Mouse (Mus musculus): ENCODE data around the gene Olfr1045. TPM values are rescaled to one million over a fixed set of nuclear protein-coding genes. Genes with fewer than 3 reads are reported as not detected.

Olfr1045 gene
- not detected in 2 replicates for polyA plus RNA-seq (2015; fragmentation: Nextera tagmentation; extraction: Ambion mirVana)

GRCm38 (mm10) chr2:86202909-86203308 lies at the start of gene Olfr1045:
Gene Olfr1045, minus strand, starts transcription at chr2:86203009.

DNA sequence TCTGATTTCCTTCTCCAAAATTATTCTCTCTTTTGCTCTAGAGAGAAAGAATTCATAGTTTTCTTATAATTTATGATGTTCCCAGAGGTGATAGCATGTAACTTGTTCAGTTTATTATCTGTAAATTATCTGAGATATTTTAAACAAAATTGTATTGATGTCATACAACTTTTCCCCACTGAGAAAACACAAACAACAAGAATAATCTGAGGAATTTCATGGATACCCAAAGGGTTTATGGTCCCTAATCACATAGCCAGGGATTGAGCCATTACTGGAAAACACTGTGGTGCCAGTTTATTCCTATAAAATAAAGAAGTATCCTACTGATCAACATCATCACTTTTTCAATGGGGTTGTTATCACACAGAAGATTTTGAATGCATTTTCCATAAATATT lies 37.4 kb upstream of the Olfr1045 start, which contains the start of gene Olfr1048:
Gene Olfr1048, minus strand, starts transcription at position 101 of the 400 bp plus-strand sequence.

GRCm38 (mm10) chr2:86231301-86231700 lies 28.5 kb upstream of the Olfr1045 start, which contains the start of gene Olfr1047:
Gene Olfr1047, minus strand, starts transcription at chr2:86231401.

DNA sequence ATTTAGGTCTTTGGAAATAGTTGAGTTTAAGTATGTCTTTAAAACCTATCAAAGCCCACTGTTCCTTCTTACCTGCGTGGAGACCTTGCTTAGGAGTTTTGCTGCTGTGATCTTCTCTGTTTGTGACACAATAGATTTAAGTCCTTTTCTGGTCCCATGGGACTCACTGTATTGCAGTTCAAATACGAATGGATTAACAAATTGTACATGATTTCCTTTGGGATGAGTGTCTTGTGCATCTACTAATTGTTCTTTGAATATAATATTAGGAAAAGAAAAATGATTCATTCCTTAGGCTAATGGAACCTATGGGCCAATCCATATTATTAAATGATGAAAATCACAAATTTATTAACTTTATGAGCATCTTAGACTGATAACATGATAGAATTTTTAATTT lies 16.4 kb upstream of the Olfr1045 start, which contains the start of gene Olfr1046:
Gene Olfr1046, minus strand, starts transcription at position 101 of the 400 bp plus-strand sequence.

DNA sequence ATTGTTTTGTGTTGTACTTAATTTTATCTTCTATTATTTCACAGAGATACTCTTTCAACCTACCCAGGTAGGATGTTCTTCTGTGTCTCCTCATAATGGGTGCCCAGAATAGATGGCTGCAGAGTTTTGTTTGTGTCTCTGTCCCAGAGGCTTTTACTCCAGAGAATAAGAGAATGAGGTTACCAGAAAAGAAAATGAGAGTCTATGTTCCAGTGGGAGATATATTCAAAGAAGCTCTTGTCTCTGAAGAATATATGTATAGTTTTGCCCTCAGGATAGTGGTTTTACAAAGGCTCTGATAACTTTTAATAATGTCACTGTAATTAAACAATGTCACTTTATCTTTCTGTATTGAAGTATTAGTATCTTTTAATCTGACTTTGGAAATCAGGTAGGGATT lies 17.2 kb downstream of the Olfr1045 start, which contains the start of gene Olfr52:
Gene Olfr52, minus strand, starts transcription at position 101 of the 400 bp plus-strand sequence.

DNA sequence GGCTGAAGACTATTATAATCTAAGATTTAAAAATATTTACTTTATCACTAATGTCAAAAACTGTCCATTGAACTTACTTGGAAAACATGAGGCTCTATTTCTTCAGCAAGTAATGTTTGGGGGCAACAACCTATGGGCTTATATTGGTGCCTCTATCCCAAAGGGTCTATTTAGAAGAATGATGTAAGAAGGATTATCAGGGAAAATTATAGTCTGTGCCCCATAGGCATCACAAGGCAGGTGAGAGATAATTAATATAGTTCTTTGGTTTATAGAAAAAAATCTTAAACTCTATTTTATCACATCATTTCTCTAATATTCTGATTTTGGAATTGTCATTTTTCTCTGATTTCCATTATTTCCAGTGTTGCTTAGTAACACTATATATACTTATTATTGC lies 25.1 kb downstream of the Olfr1045 start, which contains the start of gene Olfr1044:
Gene Olfr1044, minus strand, starts transcription at position 101 of the 400 bp plus-strand sequence.

DNA sequence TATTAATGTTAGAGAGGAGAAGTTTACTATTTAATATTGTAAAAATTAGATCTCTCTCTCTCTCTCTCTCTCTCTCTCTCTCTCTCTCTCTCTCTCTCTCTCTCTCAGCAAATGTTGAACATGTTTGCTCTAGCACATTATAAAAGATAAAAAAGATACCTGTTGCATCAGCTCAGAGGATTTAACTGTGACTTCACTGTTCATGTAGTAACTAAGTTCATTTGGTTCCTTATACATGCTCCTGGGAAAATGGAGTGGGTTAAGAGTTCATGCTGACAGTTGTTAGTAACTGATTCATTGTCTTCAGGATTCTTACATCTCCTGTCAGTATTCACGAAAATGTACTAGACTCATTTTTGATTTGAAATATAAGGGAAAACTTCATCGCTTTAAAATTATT lies 35.4 kb downstream of the Olfr1045 start, which contains the start of gene Olfr1043:
Gene Olfr1043, minus strand, starts transcription at position 101 of the 400 bp plus-strand sequence.

GRCm38 (mm10) chr2:86161738-86162137 lies 41.1 kb downstream of the Olfr1045 start, which contains the start of gene Olfr1042:
Gene Olfr1042, minus strand, starts transcription at chr2:86161838.

GRCm38 (mm10) chr2:86146632-86147031 lies 56.2 kb downstream of the Olfr1045 start, which contains the start of gene Olfr1040:
Gene Olfr1040, minus strand, starts transcription at chr2:86146732.

Other genes starting within 250 kb of the Olfr1045 start
- gene Olfr1029, start 229.1 kb downstream of the Olfr1045 start, polyA plus RNA-seq (2015; fragmentation: Nextera tagmentation; extraction: Ambion mirVana): not detected in 2 replicates
- not detected in 2 replicates for gene Olfr1030, start 223.7 kb downstream of the Olfr1045 start, polyA plus RNA-seq (2015; fragmentation: Nextera tagmentation; extraction: Ambion mirVana)
- not detected in 2 replicates for gene Olfr1031, start 212.7 kb downstream of the Olfr1045 start, polyA plus RNA-seq (2015; fragmentation: Nextera tagmentation; extraction: Ambion mirVana)
- not detected in 2 replicates for gene Olfr1032, start 197.5 kb downstream of the Olfr1045 start, polyA plus RNA-seq (2015; fragmentation: Nextera tagmentation; extraction: Ambion mirVana)
- gene Olfr1033, start 182.4 kb downstream of the Olfr1045 start, polyA plus RNA-seq (2015; fragmentation: Nextera tagmentation; extraction: Ambion mirVana): 5.2 and 5.3 TPM in 2 replicates
- 0.05 and 0.07 TPM in 2 replicates for gene Olfr1034, start 157.1 kb downstream of the Olfr1045 start, polyA plus RNA-seq (2015; fragmentation: Nextera tagmentation; extraction: Ambion mirVana)
- gene Olfr1036, start 129.0 kb downstream of the Olfr1045 start, polyA plus RNA-seq (2015; fragmentation: Nextera tagmentation; extraction: Ambion mirVana): not detected in 2 replicates
- gene Olfr1037, start 115.6 kb downstream of the Olfr1045 start, polyA plus RNA-seq (2015; fragmentation: Nextera tagmentation; extraction: Ambion mirVana): not detected in 2 replicates
- gene Olfr1039, start 67.1 kb downstream of the Olfr1045 start, polyA plus RNA-seq (2015; fragmentation: Nextera tagmentation; extraction: Ambion mirVana): not detected in 2 replicates
- gene Olfr1040, start 56.3 kb downstream of the Olfr1045 start, polyA plus RNA-seq (2015; fragmentation: Nextera tagmentation; extraction: Ambion mirVana): not detected in 2 replicates
- not detected in 2 replicates for gene Olfr1042, start 41.2 kb downstream of the Olfr1045 start, polyA plus RNA-seq (2015; fragmentation: Nextera tagmentation; extraction: Ambion mirVana)
- gene Olfr1043, start 35.5 kb downstream of the Olfr1045 start, polyA plus RNA-seq (2015; fragmentation: Nextera tagmentation; extraction: Ambion mirVana): not detected in 2 replicates
- gene Olfr1044, start 25.2 kb downstream of the Olfr1045 start, polyA plus RNA-seq (2015; fragmentation: Nextera tagmentation; extraction: Ambion mirVana): 0.27 TPM in 1 of 2 replicates, not detected in the other
- gene Olfr52, start 17.3 kb downstream of the Olfr1045 start, polyA plus RNA-seq (2015; fragmentation: Nextera tagmentation; extraction: Ambion mirVana): not detected in 2 replicates
- not detected in 2 replicates for gene Olfr1046, start 16.3 kb upstream of the Olfr1045 start, polyA plus RNA-seq (2015; fragmentation: Nextera tagmentation; extraction: Ambion mirVana)
- gene Olfr1047, start 28.4 kb upstream of the Olfr1045 start, polyA plus RNA-seq (2015; fragmentation: Nextera tagmentation; extraction: Ambion mirVana): not detected in 2 replicates
- not detected in 2 replicates for gene Olfr1048, start 37.3 kb upstream of the Olfr1045 start, polyA plus RNA-seq (2015; fragmentation: Nextera tagmentation; extraction: Ambion mirVana)
- gene Olfr1049, start 55.3 kb upstream of the Olfr1045 start, polyA plus RNA-seq (2015; fragmentation: Nextera tagmentation; extraction: Ambion mirVana): not detected in 2 replicates
- gene Olfr1051, start 76.1 kb upstream of the Olfr1045 start, polyA plus RNA-seq (2015; fragmentation: Nextera tagmentation; extraction: Ambion mirVana): not detected in 2 replicates
- gene Olfr1052, start 89.4 kb upstream of the Olfr1045 start, polyA plus RNA-seq (2015; fragmentation: Nextera tagmentation; extraction: Ambion mirVana): not detected in 2 replicates
- not detected in 2 replicates for gene Olfr1053, start 112.3 kb upstream of the Olfr1045 start, polyA plus RNA-seq (2015; fragmentation: Nextera tagmentation; extraction: Ambion mirVana)
- not detected in 2 replicates for gene Olfr1054, start 132.4 kb upstream of the Olfr1045 start, polyA plus RNA-seq (2015; fragmentation: Nextera tagmentation; extraction: Ambion mirVana)
- gene Olfr1055, start 147.3 kb upstream of the Olfr1045 start, polyA plus RNA-seq (2015; fragmentation: Nextera tagmentation; extraction: Ambion mirVana): not detected in 2 replicates
- not detected in 2 replicates for gene Olfr1056, start 159.5 kb upstream of the Olfr1045 start, polyA plus RNA-seq (2015; fragmentation: Nextera tagmentation; extraction: Ambion mirVana)
- gene Olfr1057, start 175.4 kb upstream of the Olfr1045 start, polyA plus RNA-seq (2015; fragmentation: Nextera tagmentation; extraction: Ambion mirVana): not detected in 2 replicates
- gene Olfr1058, start 185.6 kb upstream of the Olfr1045 start, polyA plus RNA-seq (2015; fragmentation: Nextera tagmentation; extraction: Ambion mirVana): not detected in 2 replicates
- gene Olfr1061, start 211.0 kb upstream of the Olfr1045 start, polyA plus RNA-seq (2015; fragmentation: Nextera tagmentation; extraction: Ambion mirVana): not detected in 2 replicates
- gene Olfr1062, start 223.7 kb upstream of the Olfr1045 start, polyA plus RNA-seq (2015; fragmentation: Nextera tagmentation; extraction: Ambion mirVana): not detected in 2 replicates
- gene Olfr1065, start 247.6 kb upstream of the Olfr1045 start, polyA plus RNA-seq (2015; fragmentation: Nextera tagmentation; extraction: Ambion mirVana): not detected in 2 replicates

Data from spleen, postnatal 0 days (tissue).